Mouse (Mus musculus) liver, embryonic 14.5 days (tissue): ENCODE results near the gene Hist3h2a. TPM values are rescaled to one million over a fixed set of nuclear protein-coding genes. Genes with fewer than 3 reads are reported as not detected.

Experiments
- ATAC-seq: fragments of 200-750 bp; cut with Nextera tagmentation; 2 replicates; pipeline ENCODE4 v1.8.0; 2017; ENCODE audit warnings: moderate number of reproducible peaks, mild to moderate bottlenecking, moderate library complexity; ENCODE audit not compliant: insufficient read depth
- DNase-seq, 3 experiments: peaks; one replicate each; pipeline ENCODE4 v3.0.0-alpha.2; 2012 to 2013; ENCODE audit warnings: low read depth in 3 of 3, low spot score in 3 of 3
- H3K27ac ChIP-seq: fragments of 300-500 bp; sonication (generic); 2 replicates; pipeline ENCODE4 v1.5.1; 2014; ENCODE audit warnings: moderate library complexity, mild to moderate bottlenecking, control low read depth, inconsistent platforms
- H3K27me3 ChIP-seq: fragments of 300-500 bp; sonication (generic); 2 replicates; pipeline ENCODE4 v1.6.1; 2014; ENCODE audit warnings: mild to moderate bottlenecking, low read length, moderate library complexity; ENCODE audit not compliant: control insufficient read depth, insufficient read depth
- H3K36me3 ChIP-seq: fragments of 300-500 bp; sonication (generic); replicated peaks from 2 replicates; pipeline ENCODE4 v1.6.1; 2014; ENCODE audit warnings: low read depth; ENCODE audit not compliant: control insufficient read depth, insufficient read depth
- H3K4me1 ChIP-seq, 2 experiments: fragments of 200-500 bp in 1 of 2; fragments of 300-500 bp in 1 of 2; sonication (generic) in 1 of 2; replicated peaks; 2 replicates each; pipeline ENCODE4 v1.6.1; 2012 to 2014; ENCODE audit warnings: antibody characterized with exemption in 1 of 2, inconsistent platforms in 1 of 2, low read length in 1 of 2; ENCODE audit not compliant: control insufficient read depth in 2 of 2, insufficient read depth in 2 of 2
- H3K4me2 ChIP-seq: fragments of 300-500 bp; sonication (generic); 2 replicates; pipeline ENCODE4 v1.6.1; 2014; ENCODE audit warnings: low read depth, mild to moderate bottlenecking, control low read depth, moderate library complexity
- H3K4me3 ChIP-seq, 2 experiments: fragments of 200-500 bp in 1 of 2; fragments of 300-500 bp in 1 of 2; sonication (generic) in 1 of 2; 2 replicates each; pipeline ENCODE4 v1.5.1; 2012 to 2014; ENCODE audit warnings: low read depth in 2 of 2, low read length in 2 of 2, mild to moderate bottlenecking in 2 of 2, control low read depth in 1 of 2, inconsistent platforms in 1 of 2, moderate library complexity in 1 of 2; ENCODE audit not compliant: insufficient read depth in 1 of 2
- H3K9ac ChIP-seq: fragments of 300-500 bp; sonication (generic); replicated peaks from 2 replicates; pipeline ENCODE4 v1.6.1; 2014; ENCODE audit warnings: mild to moderate bottlenecking, control low read depth, moderate library complexity
- H3K9me3 ChIP-seq: fragments of 300-500 bp; sonication (generic); 2 replicates; pipeline ENCODE4 v1.6.1; 2016; ENCODE audit warnings: low read length, mixed read lengths; ENCODE audit not compliant: control insufficient read depth
- CTCF ChIP-seq: IDR thresholded peaks from 2 replicates; pipeline ENCODE4 v1.5.1; 2016; ENCODE audit warnings: antibody characterized with exemption, low read depth, control low read depth
- EP300 ChIP-seq: IDR thresholded peaks from 2 replicates; pipeline ENCODE4 v1.6.1; 2016; ENCODE audit warnings: antibody characterized with exemption, low read depth
- WGBS: fragments of 180-500 bp; shearing (Covaris S2); extraction: QIAGEN DNeasy Blood & Tissue Kit; methylation state at CpG from one replicate; pipeline ENCODE4 v1.1.7; 2014; ENCODE audit not compliant: insufficient replicate concordance; 5-methylcytosine and 5-hydroxymethylcytosine counted together
- polyA plus RNA-seq, 2 experiments: library from polyadenylated mRNA; depleted of rRNA in 1 of 2; stranded (reverse) in 1 of 2; unstranded in 1 of 2; fragments of >200 nt; fragmentation: Nextera tagmentation in 1 of 2; extraction: Ambion mirVana in 1 of 2; gene quantifications; 2 replicates each; pipeline versions ENCODE4 v1.2.1 to v1.2.3; 2012 to 2014

Hist3h2a gene
- polyA plus RNA-seq, 2 experiments, result 11.0 to 13.5 TPM

DNA sequence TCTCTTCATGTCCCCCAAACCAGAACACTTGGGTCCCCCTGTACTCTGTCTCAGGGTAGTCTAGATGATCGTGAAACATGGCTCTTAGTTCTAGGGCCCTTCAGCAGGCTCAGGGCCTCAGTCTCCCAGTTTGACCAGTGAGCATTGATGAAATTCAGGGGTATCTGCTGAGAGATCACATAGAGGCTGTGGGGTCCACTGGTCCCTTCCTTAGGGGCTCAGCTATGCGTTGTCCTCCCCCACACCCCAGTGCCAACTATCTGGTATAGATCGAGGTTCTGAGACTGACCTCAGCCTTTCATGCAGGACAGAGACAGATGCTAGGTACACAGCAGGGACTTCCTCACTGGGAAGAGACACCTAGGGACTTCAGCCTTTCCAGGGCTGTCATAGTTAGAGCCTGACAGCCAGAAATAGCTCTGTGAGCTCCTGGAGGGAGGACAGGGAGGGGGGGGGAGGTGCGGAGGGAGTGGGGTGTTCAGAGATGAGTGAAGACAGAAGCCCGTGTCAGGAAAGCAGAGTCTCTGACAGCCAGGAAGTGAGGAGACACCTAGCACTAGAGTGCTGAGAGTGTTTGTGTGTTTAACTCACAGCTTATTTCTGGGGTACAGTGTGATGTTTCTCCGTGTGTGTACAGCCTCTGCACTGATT, 29.3 kb downstream of the Hist3h2a start:
- DNase-seq (no peak), ATAC-seq (no peak)
- H3K9me3 ChIP-seq, result no peaks in the 10 kb centered on the region
- H3K36me3 ChIP-seq, result peaks cover 23% of the 10 kb centered on the region
- no peak overlapping the region for H3K27ac ChIP-seq
- no peak overlapping the region for H3K4me3 ChIP-seq
- H3K4me2 ChIP-seq, result no peak overlapping the region
- WGBS, result 75% methylated on average over 6 of the region's 6 CpGs
- no peak overlapping the region for H3K9ac ChIP-seq
- peaks cover 7 to 14% of the 10 kb centered on the region in 2 experiments for H3K4me1 ChIP-seq
- TF ChIP-seq CTCF, result no peak
- no peak for TF ChIP-seq EP300
- H3K27me3 ChIP-seq, result no peaks in the 10 kb centered on the region

- no peaks in the 10 kb centered on the region for H3K9me3 ChIP-seq
- H3K36me3 ChIP-seq, result peaks cover 23% of the 10 kb centered on the region
- no peak for DNase-seq
- no peak for ATAC-seq
- H3K27ac ChIP-seq, result no peak overlapping the region
- WGBS, result 71% methylated on average over 7 of the region's 7 CpGs
- H3K4me2 ChIP-seq, result no peak overlapping the region
- peaks cover 0 to 7% of the 10 kb centered on the region in 2 experiments; a peak in 2 of 4 replicates for H3K4me1 ChIP-seq
- TF ChIP-seq CTCF (no peak), EP300 (no peak)
- H3K9ac ChIP-seq, result no peak overlapping the region
- H3K27me3 ChIP-seq, result no peaks in the 10 kb centered on the region
- H3K4me3 ChIP-seq, result no peak overlapping the region
These were observed 30.2 kb downstream of the Hist3h2a start for GRCm38 (mm10) chr11:58984657-58985056.

GRCm38 (mm10) chr11:58985299-58985917, 30.9 kb downstream of the Hist3h2a start:
- TF ChIP-seq CTCF, result no peak
- TF ChIP-seq EP300, result no peak
- Histone ChIP-seq H3K4me3 (no peak overlapping the region), H3K9me3 (no peaks in the 10 kb centered on the region), H3K4me2 (no peak overlapping the region), H3K9ac (no peak overlapping the region), H3K4me1 (peaks cover 0 to 3% of the 10 kb centered on the region in 2 experiments; a peak in 1 of 4 replicates), H3K27me3 (no peaks in the 10 kb centered on the region), H3K36me3 (peaks cover 23% of the 10 kb centered on the region), H3K27ac (no peak overlapping the region)
- ATAC-seq (no peak), DNase-seq (no peak)
- 73% methylated on average over 3 of the region's 3 CpGs for WGBS

GRCm38 (mm10) chr11:58989166-58989565, 34.7 kb downstream of the Hist3h2a start:
- TF ChIP-seq CTCF (no peak), EP300 (no peak)
- H3K4me1 ChIP-seq, result peaks cover 5 to 14% of the 10 kb centered on the region in 2 experiments
- H3K27me3 ChIP-seq, result no peaks in the 10 kb centered on the region
- H3K4me3 ChIP-seq, result no peak overlapping the region
- H3K36me3 ChIP-seq, result peaks cover 6% of the 10 kb centered on the region
- no peak overlapping the region for H3K4me2 ChIP-seq
- no peak overlapping the region for H3K9ac ChIP-seq
- H3K27ac ChIP-seq, result no peak overlapping the region
- WGBS, result 85% methylated on average over 4 of the region's 4 CpGs
- ATAC-seq (no peak), DNase-seq (no peak)
- no peaks in the 10 kb centered on the region for H3K9me3 ChIP-seq

GRCm38 (mm10) chr11:58990141-58990540, 35.7 kb downstream of the Hist3h2a start:
- Histone ChIP-seq H3K36me3 (peaks cover 6% of the 10 kb centered on the region), H3K4me3 (no peak overlapping the region), H3K27me3 (no peaks in the 10 kb centered on the region; the same call in 1 of the 2 replicates), H3K27ac (no peak overlapping the region), H3K4me2 (no peak overlapping the region), H3K9me3 (no peaks in the 10 kb centered on the region), H3K4me1 (peaks cover 8 to 19% of the 10 kb centered on the region in 2 experiments), H3K9ac (no peak overlapping the region)
- TF ChIP-seq CTCF, result no peak
- TF ChIP-seq EP300, result no peak
- ATAC-seq (no peak), DNase-seq (no peak)
- 79% methylated on average over 17 of the region's 17 CpGs for WGBS
